Mouse (Mus musculus): ENCODE results near the gene Tgif2.
"Not testable (repeated sequence)": the region's sequence is repeated elsewhere in the genome, so short reads cannot be mapped to it uniquely, and the experiment has no call there.

The Tgif2 gene

GRCm38 (mm10) chr2:156839319-156840191, at the start of gene Tgif2:
Gene Tgif2, plus strand, starts transcription at chr2:156840007.
- DNase-seq (ENCODE audit: low spot score in 2 of 2): peak; percentile 85 to 87

- DNase-seq (ENCODE audit: low spot score in 2 of 2): no peak
Observed at GRCm38 (mm10) chr2:156798516-156798915, 41.3 kb upstream of the Tgif2 start.

GRCm38 (mm10) chr2:156801045-156801444, 38.8 kb upstream of the Tgif2 start:
- DNase-seq (ENCODE audit: low spot score in 2 of 2): no peak

- not testable (repeated sequence) for DNase-seq (ENCODE audit: low spot score in 2 of 2)
Observed at GRCm38 (mm10) chr2:156802116-156802515, 37.7 kb upstream of the Tgif2 start.

- DNase-seq (ENCODE audit: low spot score in 2 of 2): no peak
Observed at GRCm38 (mm10) chr2:156803698-156804372, 36.0 kb upstream of the Tgif2 start.

GRCm38 (mm10) chr2:156804589-156804988, 35.2 kb upstream of the Tgif2 start:
- no peak for DNase-seq (ENCODE audit: low spot score in 2 of 2)

- no peak for DNase-seq (ENCODE audit: low spot score in 2 of 2)
Observed at GRCm38 (mm10) chr2:156806886-156807285, 32.9 kb upstream of the Tgif2 start.

- DNase-seq (ENCODE audit: low spot score in 2 of 2): peak; percentile 7 to 51
Observed at GRCm38 (mm10) chr2:156809579-156809978, 30.2 kb upstream of the Tgif2 start.

- DNase-seq (ENCODE audit: low spot score in 2 of 2): no peak
Observed at GRCm38 (mm10) chr2:156810716-156811115, 29.1 kb upstream of the Tgif2 start.

- DNase-seq (ENCODE audit: low spot score in 2 of 2): no peak
Observed at GRCm38 (mm10) chr2:156811556-156811955, 28.3 kb upstream of the Tgif2 start.

GRCm38 (mm10) chr2:156814344-156814801, 25.4 kb upstream of the Tgif2 start:
- no peak for DNase-seq (ENCODE audit: low spot score in 2 of 2)

GRCm38 (mm10) chr2:156814893-156815292, 24.9 kb upstream of the Tgif2 start:
- DNase-seq (ENCODE audit: low spot score in 2 of 2): no peak

GRCm38 (mm10) chr2:156815412-156815811, 24.4 kb upstream of the Tgif2 start:
- no peak for DNase-seq (ENCODE audit: low spot score in 2 of 2)

- DNase-seq (ENCODE audit: low spot score in 2 of 2): no peak
Observed at GRCm38 (mm10) chr2:156816116-156816515, 23.7 kb upstream of the Tgif2 start.

GRCm38 (mm10) chr2:156825128-156825527, 14.7 kb upstream of the Tgif2 start:
- DNase-seq (ENCODE audit: low spot score in 2 of 2): not testable (repeated sequence)

GRCm38 (mm10) chr2:156834336-156834735, 5.5 kb upstream of the Tgif2 start:
- DNase-seq (ENCODE audit: low spot score in 2 of 2): no peak

GRCm38 (mm10) chr2:156838839-156839238, 968 bp upstream of the Tgif2 start:
- DNase-seq (ENCODE audit: low spot score in 2 of 2): no peak

GRCm38 (mm10) chr2:156840301-156841027, 657 bp downstream of the Tgif2 start:
- DNase-seq (ENCODE audit: low spot score in 2 of 2): peak; percentile 33 to 56

- peak; percentile 52 to 56 for DNase-seq (ENCODE audit: low spot score in 2 of 2)
Observed at GRCm38 (mm10) chr2:156841028-156841840, 1.4 kb downstream of the Tgif2 start.

GRCm38 (mm10) chr2:156841841-156842706, 2.3 kb downstream of the Tgif2 start:
- peak; percentile 15 to 23 for DNase-seq (ENCODE audit: low spot score in 2 of 2)

Data from thymus, postnatal 10 days (tissue).